Mouse (Mus musculus) retina, postnatal 7 days (tissue): ENCODE measurements around the gene Phox2a.

ENCODE experiments used
- DNase-seq: peaks from one replicate; pipeline ENCODE4 v3.0.0-alpha.2; 2012; ENCODE audit warnings: low read depth, low spot score

Phox2a gene

GRCm38 (mm10) chr7:101817861-101818401, at the start of gene Phox2a:
Phox2a (plus strand) TSS chr7:101818313.
- DNase-seq, result no peak

- DNase-seq, result no peak
Measured at GRCm38 (mm10) chr7:101770051-101770450, 48.1 kb upstream of the Phox2a start.

- no peak for DNase-seq
Measured at GRCm38 (mm10) chr7:101771604-101772003, 46.5 kb upstream of the Phox2a start.

GRCm38 (mm10) chr7:101772687-101773086, 45.4 kb upstream of the Phox2a start:
- peak; percentile 93 for DNase-seq

GRCm38 (mm10) chr7:101777053-101777452, 41.1 kb upstream of the Phox2a start:
- no peak for DNase-seq

- no peak for DNase-seq
Measured at GRCm38 (mm10) chr7:101820295-101821030, 2.4 kb downstream of the Phox2a start.

GRCm38 (mm10) chr7:101821571-101822501, 3.7 kb downstream of the Phox2a start:
- DNase-seq, result no peak

- DNase-seq, result no peak
Measured at GRCm38 (mm10) chr7:101822836-101823757, 5.0 kb downstream of the Phox2a start.

- no peak for DNase-seq
Measured at GRCm38 (mm10) chr7:101823758-101824630, 5.9 kb downstream of the Phox2a start.

GRCm38 (mm10) chr7:101830373-101830772, 12.3 kb downstream of the Phox2a start:
- no peak for DNase-seq

GRCm38 (mm10) chr7:101831437-101831836, 13.3 kb downstream of the Phox2a start:
- DNase-seq, result no peak

GRCm38 (mm10) chr7:101832372-101832771, 14.3 kb downstream of the Phox2a start:
- no peak for DNase-seq

GRCm38 (mm10) chr7:101833352-101833751, 15.2 kb downstream of the Phox2a start:
- DNase-seq, result no peak

GRCm38 (mm10) chr7:101833916-101834584, 15.9 kb downstream of the Phox2a start:
- DNase-seq, result no peak

- no peak for DNase-seq
Measured at GRCm38 (mm10) chr7:101834903-101835302, 16.8 kb downstream of the Phox2a start.

GRCm38 (mm10) chr7:101835457-101836109, 17.5 kb downstream of the Phox2a start:
- DNase-seq, result no peak

GRCm38 (mm10) chr7:101836271-101837153, 18.4 kb downstream of the Phox2a start:
- no peak for DNase-seq

GRCm38 (mm10) chr7:101837154-101837605, 19.1 kb downstream of the Phox2a start:
- DNase-seq, result no peak
